Mouse (Mus musculus): ENCODE results near the gene Psmg4. TPM values are rescaled to one million over a fixed set of nuclear protein-coding genes. Genes with fewer than 3 reads are reported as not detected.
A peak's percentile ranks its signal among the peaks of the same experiment; 100 is the strongest.

Gene Psmg4
- polyA plus RNA-seq, 2 experiments from 2014 or later: 51.0 to 57.8 TPM

DNA sequence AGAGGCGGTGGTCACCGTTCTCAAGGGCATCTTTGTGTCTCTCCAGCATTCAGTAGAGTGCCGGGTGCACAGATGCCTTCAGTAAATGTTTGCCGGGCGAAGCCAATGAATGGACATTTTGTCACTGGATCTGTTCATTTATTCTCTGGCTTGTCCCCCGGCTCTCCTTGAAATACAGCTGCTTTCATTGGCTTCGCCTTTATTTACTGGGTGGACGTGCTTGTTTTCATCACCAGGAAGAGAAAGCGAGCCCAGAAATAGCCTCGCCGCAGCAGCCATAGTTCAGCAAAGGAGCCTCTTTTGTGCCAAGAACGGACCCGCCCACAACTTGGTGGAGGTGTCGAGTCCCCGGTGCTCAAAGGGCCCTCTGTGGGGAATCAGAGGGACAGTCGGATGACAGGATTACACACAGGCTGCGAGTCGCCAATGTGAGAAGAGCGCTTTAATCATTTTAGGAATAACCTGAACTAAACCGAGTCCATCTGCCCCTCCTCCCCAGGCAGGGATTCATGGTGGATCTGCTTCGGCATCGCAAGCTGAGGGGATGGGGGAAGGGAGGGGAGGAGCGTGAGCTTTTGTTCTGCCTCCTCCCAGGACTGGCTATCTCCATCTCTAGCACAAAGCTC lies 13.9 kb upstream of the Psmg4 start:
- peak; percentile 64 for ATAC-seq

DNA sequence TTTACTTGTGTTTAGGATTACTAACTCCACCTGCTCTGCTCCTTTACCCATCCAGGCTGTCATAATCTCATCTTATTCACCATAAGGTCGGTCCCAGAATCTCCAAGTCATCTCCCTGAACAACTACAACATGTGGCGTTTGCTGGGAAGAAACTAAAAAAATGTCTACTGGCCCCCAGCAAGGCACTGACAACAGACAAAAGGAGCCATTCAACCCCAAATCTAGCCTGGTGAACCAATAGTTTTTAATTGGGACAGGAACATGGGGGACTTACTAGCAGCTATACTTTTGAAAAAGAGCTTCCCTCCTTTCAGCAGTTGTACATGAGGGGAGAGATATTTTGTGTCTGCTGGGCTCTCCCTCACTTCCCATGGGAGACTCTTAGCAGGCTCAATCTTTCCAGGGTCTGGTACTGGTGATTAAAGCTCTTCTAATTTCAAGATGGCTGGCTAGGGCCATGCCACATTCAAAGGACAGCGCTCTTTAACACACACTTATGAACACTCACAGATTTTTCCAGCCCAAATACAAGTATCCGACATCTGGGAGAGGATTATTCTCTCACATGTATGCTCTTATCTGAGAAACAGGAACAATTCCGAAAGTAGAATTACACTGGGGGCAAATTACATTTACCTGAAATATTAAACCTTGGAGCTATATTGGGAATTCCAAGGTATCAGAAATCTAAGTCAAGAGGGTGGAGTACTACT lies 13.1 kb upstream of the Psmg4 start:
- ATAC-seq: no peak

DNA sequence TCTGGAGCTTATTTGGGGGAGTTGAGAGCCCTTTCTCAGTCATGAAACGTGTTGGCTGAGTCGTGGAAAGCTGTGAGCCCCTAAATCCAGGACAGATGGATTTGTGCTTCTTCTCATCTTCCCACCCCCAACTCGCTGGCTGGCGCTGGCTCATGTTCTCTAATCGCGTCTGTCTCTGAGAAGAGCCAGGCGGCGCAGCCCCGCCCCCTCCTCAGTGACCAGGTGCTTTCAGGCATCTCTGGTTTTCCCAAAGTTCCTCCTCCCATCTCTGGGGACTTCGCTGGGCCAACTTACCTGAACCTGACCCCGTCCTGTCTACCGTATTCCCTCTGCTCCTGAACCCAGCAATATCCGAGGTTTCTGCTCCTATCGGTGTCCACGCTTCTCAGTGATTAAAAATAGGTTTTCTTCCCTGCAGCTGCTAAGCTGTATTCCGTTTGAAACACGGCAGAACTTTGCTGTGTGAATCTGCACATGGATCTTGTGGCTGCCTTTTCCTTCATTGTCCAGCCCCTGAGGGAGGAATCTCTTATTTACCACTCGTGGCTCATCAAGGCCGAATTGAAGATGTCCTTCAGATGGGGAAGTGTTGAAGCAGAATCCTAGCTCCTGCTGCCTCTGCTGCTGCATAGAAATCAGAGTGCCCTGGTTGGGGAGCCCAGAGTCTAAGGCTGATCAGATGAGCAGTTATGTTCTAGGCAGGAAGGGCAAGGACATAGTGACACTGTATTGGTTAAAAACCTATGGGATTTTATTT lies 12.3 kb upstream of the Psmg4 start:
- no peak for ATAC-seq

DNA sequence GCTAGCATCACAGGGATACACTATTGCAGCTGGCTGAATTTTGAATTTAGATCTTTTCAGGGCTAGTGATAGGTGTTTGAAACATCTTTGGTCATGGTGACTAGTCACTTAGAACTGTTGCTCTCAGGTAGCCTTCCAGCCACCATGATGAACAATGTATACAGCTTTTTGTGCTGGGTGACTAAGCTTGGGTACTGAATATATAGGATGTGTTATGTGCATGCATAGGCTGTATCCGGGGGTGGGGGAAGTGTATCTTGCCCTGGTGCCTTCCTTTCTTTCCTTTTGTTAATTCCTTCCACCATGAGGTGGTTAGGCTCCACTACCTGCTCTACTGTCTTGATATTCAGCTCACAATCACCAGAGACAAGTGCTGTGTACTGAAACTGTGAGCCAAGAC lies 11.3 kb upstream of the Psmg4 start:
- no peak for ATAC-seq

DNA sequence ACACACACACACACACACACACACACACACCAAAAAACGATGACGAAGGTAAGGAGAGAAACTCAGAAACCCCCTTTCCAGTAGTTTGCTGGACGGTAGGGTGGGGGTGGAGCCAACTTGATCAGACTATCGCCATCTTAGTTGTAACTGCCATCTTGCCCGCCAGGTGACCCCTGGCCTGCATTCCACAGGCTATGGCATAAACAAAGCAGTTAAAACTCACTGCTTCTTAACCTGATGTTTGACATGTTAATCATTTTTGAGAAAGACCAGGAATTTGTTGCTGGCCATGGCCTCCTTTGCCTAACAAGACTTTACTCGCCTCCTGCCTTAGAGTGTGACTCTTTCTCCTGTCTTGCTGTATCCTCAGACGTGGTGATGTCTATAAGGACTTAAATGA lies 10.1 kb upstream of the Psmg4 start:
- ATAC-seq: no peak

DNA sequence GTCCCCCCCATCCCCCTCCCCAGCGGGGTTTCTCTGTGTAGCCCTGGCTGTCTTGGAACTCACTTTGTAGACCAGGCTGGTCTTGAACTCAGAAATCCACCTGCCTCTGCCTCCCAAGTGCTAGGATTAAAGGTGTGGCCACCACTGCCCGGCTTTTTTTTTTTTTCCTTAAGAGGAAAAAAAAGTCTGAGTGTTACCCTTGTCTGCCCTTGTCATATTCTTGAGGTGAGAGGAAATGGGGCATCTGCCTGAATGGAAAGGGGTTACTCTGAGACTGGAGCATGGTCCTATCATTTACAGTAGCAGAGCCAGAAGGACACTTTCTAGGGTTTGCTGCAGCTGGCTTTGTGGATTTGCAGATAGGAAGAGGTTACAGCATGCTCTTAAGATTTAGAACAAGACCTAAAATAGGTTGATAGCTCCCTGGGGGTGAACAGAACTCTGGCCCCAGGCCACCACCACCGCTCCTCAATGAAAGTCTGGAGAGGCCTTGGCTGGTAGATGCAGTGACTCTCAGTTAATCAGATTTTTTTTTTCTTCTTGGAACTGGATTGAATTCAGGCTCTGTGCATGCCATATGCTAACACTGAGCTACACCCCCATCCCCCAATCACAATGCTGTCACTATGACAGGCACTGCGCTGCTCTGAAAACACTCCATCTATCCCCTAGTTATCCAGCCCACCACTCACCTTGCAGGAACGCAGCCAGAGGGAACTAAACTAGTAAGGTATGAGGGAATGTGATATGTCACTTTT lies 9.3 kb upstream of the Psmg4 start:
- ATAC-seq: no peak

DNA sequence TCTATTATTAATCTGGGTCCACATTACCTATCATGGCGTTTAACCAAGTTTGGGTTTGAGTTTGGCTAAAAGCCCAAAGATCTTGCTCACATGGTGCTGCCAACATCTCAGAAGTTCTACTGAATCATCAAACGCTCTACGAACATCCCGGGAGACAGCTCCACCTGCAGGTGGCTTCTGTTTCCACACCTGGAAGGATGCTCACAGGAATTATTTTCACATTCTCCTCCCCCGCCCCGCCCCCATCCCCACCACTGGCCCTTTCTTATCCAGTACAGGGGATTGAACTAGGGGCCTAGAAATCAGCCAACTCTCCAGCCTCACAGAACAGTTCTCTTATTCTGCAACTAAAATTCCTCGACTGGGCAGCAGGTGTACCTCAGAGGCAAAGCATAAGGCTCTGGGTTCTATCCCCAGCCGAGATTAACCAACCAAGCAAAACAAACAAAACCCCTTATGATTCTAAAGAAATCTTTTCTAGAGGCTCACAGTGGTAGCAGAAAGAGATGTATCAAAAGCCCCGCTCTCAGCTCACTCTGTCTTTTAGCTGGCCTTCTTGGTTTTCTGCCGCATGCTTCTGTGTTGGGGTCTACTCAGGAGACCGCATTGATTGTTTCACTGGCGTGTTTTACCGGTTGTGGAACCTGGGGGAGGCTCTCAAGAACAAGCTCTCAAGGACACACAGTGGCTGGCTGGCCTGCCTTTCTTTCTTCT lies 8.4 kb upstream of the Psmg4 start:
- peak; percentile 79 for ATAC-seq

DNA sequence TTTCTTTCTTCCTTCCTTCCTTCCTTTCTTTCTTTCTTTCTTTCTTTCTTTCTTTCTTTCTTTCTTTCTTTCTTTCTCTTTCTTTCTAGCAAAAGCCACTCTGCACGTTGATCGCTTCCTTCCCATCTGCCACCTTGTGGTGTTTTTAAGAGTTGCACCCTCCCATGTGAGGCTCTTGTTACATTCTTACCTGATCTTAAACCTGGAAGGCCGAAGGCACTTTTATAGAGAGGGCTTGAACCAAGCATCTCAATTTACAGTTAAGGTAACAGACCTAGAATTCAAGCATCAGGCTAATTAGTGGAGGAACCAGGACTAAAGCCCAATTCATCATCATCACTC lies 7.9 kb upstream of the Psmg4 start:
- peak; percentile 73 for ATAC-seq

DNA sequence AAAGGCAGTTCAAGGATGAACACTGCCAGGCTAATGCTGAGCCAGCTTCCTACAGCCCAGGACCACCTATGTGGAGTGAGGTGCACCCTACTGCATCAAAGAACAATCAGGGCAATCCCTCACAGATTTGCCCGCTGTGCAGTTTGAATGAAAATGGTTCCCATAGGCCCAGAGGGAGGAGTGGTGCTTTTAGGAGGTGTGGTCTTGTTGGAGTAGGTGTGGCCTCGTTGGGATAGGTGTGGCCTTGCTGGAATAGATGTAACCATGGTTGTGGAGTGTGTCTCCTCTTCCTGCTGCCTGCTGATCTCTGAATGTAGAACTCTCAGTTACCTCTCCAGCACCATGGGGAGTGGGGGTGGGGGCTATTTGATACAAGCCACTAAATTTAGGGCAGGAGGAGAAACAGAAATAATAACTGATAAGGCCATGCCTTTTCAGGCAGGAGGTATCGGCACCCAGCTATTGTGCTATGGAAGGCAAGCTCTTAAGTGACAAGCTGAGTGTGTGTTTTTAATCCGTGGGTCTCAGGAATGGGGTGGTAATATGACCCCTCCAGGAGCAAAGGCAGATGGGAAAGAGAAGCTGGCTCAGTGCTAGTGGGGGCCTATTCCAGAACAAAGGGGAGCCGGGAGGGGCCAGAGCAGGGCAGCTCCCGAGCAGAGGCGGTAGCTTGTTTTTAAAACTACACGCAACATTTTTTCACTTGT lies 6.5 kb upstream of the Psmg4 start:
- ATAC-seq: no peak

DNA sequence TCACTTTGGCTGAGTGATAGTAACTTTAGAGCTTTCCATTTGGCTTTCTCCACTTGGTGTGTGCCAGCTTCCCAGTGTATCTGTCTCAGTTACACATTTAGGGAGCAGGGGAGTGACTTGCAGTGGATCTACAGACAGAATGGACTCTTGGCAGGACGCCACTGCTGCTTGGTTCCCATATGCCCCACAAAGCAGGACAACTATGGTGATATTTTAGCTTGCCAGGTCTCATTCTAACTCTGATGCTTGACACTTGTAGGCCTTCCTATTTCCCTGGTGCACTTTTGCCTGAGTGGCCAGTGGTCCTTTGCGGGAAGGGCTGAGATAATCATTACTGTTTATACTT lies 6.0 kb upstream of the Psmg4 start:
- ATAC-seq: no peak

DNA sequence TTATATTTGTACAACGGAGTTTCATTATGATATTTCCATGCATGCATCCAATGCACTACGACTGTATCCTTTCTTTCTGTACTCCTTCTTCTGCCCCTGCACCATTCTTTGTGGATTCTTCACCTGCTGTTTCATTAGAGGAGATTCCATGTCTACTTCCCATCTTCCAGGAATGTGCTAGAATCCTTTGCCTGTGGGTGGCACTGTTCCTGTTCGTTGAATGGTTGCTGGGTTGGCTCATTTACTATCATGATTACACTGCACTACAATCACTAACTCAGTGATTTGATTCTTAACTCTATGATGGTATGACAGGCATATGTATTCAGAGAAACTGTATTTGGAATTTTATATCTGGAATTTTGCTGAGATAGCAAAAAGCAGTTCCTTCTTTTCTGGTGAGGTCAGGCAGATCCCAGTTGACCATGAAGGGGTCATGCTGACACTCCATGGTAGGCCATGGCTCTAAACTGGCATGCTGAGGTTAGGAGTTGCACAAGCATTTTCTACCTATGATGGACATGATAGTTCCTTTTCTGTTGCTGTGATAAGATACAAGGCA lies 5.1 kb upstream of the Psmg4 start:
- no peak for ATAC-seq

DNA sequence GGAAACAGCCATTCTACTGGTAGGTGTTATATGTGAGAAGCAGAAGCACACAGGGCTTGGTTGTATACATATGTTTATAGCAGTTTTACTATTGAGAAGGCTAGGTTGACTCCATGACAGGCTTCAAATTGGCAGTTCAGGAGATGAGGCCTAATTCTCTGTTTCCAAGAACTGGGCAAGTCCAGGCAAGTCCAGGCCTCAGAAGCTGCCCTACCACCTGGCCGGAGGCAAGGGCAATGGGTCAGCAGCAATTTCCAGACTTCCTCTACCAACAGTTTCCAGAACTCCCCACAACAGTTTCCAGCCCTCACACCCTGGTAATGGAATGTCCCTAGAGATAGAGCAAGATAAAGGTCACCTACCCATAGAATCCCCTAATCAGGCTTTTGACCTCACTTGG lies 2.8 kb upstream of the Psmg4 start:
- no peak for ATAC-seq

DNA sequence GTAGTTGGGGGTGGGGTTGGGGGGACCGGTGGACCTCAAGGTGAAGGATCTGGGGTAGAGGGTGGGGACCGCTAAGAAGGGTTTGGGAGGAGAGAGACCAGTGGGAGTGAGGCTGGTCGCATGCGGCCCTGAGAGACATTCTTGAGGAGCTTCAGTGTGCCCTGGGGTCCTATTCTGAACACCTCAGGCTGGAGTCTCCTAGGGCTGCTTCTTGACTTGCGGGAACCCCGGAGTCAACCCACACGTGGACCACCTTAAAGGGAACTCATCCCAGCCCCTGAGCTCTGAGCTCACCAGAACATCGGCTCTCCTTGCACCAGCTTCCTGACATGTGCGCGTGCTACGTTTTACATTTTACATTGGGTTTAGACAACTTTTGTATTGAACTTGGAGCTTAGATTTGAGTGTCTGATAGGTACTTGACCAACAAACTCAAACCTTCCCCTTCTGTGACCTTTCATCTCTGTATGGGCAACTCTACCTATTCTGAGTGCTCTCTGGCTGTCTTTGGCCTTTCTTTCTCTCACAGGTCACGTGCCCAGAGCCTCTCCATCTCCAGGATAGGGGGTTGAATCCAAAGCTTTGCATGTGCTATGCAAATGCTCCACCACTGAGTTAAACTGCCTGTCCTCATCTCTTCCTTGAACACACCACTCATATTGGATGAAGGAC lies 676 bp downstream of the Psmg4 start:
- ATAC-seq: no peak

DNA sequence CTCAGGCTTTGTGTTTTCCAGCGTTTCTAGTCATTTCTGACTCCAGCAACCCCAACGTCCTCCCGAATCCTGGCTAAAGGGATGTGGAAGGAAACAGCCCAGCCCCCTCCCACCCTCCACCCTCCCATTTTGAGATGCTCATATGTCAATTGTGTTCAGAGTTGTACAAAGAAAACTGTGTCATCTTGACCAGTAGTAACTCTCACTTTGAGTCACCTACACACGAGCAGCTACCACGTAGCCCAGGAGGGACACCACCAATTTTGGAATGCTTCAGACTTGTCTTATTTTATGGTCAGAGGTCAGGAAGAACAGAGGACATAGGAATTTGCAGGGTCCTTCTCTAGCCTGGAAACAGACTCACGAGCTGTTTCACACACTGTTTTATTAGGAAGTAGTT lies 11.3 kb downstream of the Psmg4 start:
- ATAC-seq: no peak

DNA sequence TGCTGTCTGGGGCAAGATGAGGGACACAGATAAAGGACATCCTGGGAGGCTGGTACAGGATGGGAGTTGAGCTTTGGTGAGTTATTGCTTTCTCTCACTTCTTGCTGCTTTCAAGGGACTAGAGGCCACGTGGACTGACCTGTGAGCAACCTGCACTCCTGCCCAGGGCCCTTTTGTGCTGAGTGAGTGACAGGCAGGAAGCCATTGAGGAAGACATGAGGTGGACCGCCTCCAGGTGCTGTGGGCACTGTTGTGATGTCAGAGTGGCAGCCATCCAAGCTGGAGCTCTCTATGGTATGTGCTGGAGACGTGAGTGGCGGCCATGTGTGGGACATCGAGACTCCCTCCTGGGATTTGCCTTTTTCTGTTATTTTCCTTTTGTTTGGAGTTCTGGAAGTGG lies 18.9 kb downstream of the Psmg4 start:
- ATAC-seq: no peak

DNA sequence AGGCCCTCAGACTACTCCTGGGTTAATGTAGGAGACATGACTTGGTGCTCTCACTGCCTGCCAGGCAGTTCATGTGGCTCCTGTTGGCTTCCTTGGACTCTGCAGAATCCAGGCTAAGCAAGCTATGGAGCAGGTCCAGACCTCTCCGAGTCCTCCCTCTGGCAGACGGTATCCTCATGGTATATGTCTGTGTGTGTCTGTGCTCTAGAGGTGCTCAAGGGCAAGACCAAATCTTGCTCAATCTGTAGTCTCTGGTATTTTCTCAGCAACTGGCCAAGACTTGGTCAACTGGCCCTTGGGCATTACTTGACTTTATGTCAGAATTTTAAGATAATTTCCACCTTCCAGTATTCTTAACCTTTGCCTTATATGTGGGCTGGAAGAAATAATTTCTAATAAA lies 22.6 kb downstream of the Psmg4 start:
- ATAC-seq: no peak

DNA sequence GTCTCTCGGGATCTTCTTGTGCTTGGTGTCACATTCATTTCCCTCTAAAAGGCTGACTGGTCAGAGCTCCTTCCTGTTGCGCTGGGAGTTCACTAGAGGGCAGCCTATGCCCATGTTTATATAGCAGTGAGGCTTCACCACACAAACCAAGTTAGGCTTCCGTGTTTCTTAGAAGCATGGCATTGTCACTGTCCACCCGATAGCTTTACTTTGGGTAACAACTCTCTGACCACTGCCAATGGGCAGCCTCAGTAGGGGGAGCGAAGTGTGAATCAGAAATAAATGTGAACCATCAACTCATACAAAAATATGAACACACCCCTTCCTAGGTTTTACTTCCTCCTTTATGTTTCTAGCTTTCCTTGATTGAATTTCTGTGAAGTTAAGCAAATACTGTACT lies 24.8 kb downstream of the Psmg4 start:
- peak; percentile 71 for ATAC-seq

DNA sequence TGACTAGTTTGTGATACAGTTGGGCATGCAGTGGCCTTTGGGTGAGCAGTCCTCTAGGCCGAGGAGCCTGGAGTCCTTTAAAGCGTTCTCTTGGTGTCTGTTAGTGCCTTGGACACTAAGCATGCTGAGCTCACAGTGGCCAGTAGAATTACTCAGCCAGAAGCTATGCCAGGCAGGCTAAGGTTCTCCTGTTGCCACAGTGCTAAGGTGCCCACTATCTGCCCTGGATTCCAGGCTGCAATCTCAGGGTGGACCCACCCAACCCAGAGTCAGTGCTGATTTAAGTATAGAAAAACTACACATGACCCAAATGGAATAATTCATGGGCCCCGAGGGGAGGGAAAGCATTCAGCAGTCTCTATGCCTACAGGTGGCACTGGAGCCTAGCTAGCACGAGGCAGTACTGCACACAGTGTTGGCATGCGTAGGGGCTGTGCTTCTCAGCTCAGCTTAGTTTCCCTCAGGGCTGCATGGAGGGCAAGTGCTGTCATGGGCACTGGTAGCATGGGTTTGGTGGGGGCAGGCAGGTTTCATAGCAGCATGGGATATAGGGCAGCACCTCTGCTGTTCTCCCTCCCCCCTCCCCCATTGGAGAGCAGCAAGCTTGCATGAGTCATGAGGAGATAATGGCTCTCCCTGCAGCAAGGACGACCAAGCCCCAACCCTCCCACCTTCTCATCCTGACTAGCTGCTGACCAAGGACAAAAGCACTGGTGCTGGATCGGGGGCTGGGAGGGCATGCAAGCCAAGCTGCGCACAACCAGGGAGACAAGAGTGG lies 29.8 kb downstream of the Psmg4 start:
- ATAC-seq: no peak

DNA sequence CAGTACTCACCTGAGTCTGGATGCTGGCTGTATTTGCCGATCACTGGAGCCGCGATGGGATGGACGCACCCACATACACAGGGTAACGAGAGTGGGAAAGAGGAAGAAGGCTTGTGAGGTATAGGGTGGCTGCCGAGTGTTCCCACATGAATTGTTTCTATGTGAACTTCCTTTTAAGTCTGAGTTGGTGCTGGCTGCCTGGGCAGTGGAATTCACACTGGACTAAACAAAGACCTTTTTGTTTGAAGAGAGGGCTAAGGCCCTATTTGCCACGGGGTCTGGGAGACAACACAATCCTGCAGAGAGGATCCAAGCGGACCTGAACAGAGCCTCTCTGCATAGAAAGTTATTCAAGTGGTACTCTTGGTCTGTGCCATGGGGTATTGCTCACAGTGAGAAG lies 30.6 kb downstream of the Psmg4 start:
- no peak for ATAC-seq

DNA sequence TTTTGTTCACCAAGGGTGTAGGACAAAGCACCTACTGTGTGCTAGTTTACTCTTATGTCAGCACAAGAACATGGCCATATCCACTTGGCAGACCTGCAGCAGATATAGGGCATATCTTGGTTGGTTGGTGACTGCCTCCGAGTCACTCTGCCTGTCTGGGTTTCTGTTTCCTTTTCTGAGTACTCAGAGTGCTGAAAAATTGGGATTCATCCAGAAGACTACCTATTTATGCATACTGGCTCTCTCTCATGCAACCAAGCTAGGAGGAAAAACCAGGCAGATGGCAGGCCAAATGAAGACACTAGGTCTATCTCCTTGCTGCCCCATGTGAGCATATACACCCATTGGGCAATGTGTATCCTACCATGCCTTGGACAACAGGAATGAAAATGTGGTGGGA lies 32.9 kb downstream of the Psmg4 start:
- ATAC-seq: no peak
